Mouse (Mus musculus) pancreas, adult 10 weeks (tissue): Measurements from ENCODE around the gene Cd22. TPM values are rescaled to one million over a fixed set of nuclear protein-coding genes. Genes with fewer than 3 reads are reported as not detected.

ENCODE experiments used
- polyA plus RNA-seq: library from polyadenylated mRNA; stranded (reverse); fragments of 350-450 nt; fragmentation: Illumina TruSeq; extraction: RNeasy Lipid Tissue Mini Kit (QIAGEN cat#74804); gene quantifications from one replicate; pipeline ENCODE4 v1.2.3, GENCODE M21; 2015; ENCODE audit warnings: low read depth, low replicate concordance; ENCODE audit not compliant: insufficient read depth

Cd22 gene
- 0.94 TPM for polyA plus RNA-seq

GRCm38 (mm10) chr7:30880176-30880575, at the start of gene Cd22:
Gene Cd22 (minus strand): TSS chr7:30880342.

DNA sequence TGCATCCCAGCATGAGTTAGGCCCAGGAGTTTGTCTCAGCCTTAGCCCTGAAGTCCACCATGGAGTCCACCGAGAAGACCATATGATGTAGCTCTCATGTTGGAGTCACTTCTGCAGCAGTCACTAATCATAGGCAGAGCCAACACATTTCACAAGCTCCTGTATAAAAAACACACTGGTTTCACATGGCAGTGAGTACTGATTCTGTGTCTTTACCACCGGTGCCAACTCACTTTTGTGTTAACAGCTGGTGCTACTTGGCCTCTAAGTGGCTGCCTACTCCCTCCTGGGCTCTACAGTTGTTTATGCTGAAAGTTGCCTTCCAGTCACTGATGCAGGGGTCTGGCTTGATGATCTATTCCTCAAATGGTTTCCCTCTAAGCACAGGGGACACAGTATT, 44.4 kb upstream of the Cd22 start, which contains the start of gene Hamp2:
Hamp2 (minus strand) TSS at position 101 of the 400 bp plus-strand sequence.

DNA sequence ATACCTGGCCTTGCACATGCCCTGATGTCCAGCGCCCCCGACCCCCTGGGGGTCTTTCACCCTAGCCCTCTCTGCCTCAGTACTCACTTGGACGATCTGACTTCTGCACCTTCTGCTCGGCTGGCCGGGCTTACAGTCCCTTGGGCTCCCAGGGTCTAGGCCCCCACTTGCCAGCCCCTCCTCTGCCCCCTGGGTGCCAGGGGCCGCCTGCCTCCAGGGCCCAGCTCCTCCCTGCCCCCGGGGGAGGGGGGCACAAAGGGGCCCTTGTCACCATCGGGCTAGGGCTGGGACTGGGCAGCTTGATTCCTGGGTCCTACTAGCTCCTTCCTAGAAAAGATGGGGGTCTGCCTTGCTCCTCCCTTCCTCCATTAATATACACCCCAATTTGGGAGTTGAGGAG, 34.6 kb upstream of the Cd22 start, which contains the start of gene Mag:
Mag (minus strand) TSS at position 142 of the 400 bp plus-strand sequence.

DNA sequence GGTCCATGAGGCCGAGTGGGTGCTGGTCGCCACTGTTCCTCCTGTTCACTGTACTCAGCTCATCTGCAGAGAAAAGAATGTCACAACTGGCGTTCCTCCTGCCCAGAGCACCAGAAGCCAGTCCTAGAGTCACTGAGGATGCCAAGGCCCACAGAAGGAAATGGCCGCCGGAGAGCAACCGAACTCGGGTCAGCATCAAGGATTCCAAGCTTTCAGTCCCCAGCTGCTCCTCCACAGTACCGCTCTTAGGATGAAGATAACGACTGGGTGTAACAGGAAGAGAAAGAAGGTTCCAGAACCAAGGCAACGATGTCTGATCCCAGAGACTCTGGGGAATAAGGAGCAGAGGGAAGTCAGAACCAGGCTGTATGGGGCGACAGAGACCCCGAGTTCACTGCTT, 18.7 kb downstream of the Cd22 start, which contains the start of gene Ffar1:
Ffar1 (minus strand) TSS at position 101 of the 400 bp plus-strand sequence.

DNA sequence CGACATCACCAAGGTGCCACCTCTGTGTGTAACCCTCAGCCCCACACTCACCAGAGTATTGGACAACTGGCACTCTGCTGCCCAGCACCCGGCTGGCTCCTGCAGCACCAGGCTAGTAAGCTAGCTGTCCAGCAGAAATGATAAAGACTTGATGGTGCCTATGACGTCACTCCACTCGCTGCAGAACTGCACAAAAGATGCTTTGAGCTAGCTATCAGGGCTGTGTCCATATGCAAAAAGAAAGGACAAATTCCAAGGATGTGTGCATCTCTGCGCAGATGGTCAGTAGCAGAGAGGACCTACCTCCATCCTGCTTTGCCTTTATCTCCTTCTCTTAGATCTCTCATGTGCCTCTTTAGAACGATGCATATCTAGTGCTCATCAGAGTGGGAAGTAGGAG, 24.1 kb downstream of the Cd22 start, which contains the start of gene Ffar3:
Ffar3 (minus strand) TSS at position 101 of the 400 bp plus-strand sequence.

GRCm38 (mm10) chr7:30823675-30824074, 56.5 kb downstream of the Cd22 start, which contains the start of gene Ffar2:
Gene Ffar2 (minus strand): TSS chr7:30823775.

Other genes starting within 250 kb of the Cd22 start
- gene Etv2, start 244.5 kb downstream of the Cd22 start, polyA plus RNA-seq, result not detected
- 13.4 TPM for gene Rbm42, start 230.0 kb downstream of the Cd22 start, polyA plus RNA-seq
- 5.9 TPM for gene Haus5, start 215.3 kb downstream of the Cd22 start, polyA plus RNA-seq
- gene Pmis2, start 208.7 kb downstream of the Cd22 start, polyA plus RNA-seq, result not detected
- gene 2200002J24Rik, start 181.4 kb downstream of the Cd22 start, polyA plus RNA-seq, result not detected
- gene Atp4a, start 168.1 kb downstream of the Cd22 start, polyA plus RNA-seq, result 0.65 TPM
- 89.1 TPM for gene Tmem147, start 150.8 kb downstream of the Cd22 start, polyA plus RNA-seq
- not detected for gene Gapdhs, start 136.7 kb downstream of the Cd22 start, polyA plus RNA-seq
- 11.2 TPM for gene Sbsn, start 128.9 kb downstream of the Cd22 start, polyA plus RNA-seq
- 10.9 TPM for gene Dmkn, start 116.6 kb downstream of the Cd22 start, polyA plus RNA-seq
- not detected for gene Krtdap, start 92.4 kb downstream of the Cd22 start, polyA plus RNA-seq
- gene Ffar2, start 56.6 kb downstream of the Cd22 start, polyA plus RNA-seq, result 1.1 TPM
- 1.0 TPM for gene Ffar3, start 24.2 kb downstream of the Cd22 start, polyA plus RNA-seq
- 2.4 TPM for gene Ffar1, start 18.8 kb downstream of the Cd22 start, polyA plus RNA-seq
- gene Mag, start 34.5 kb upstream of the Cd22 start, polyA plus RNA-seq, result not detected
- gene Hamp2, start 44.3 kb upstream of the Cd22 start, polyA plus RNA-seq, result 330 TPM
- not detected for gene Hamp, start 63.7 kb upstream of the Cd22 start, polyA plus RNA-seq
- gene Usf2, start 76.5 kb upstream of the Cd22 start, polyA plus RNA-seq, result 32.1 TPM
- gene Lsr, start 93.1 kb upstream of the Cd22 start, polyA plus RNA-seq, result 15.2 TPM
- gene Fam187b, start 93.4 kb upstream of the Cd22 start, polyA plus RNA-seq, result 3.6 TPM
- 33.2 TPM for gene Fxyd5, start 162.1 kb upstream of the Cd22 start, polyA plus RNA-seq
- 1.9 TPM for gene Fxyd7, start 171.1 kb upstream of the Cd22 start, polyA plus RNA-seq
- 128 TPM for gene Fxyd1, start 176.9 kb upstream of the Cd22 start, polyA plus RNA-seq
- 2.7 TPM for gene Lgi4, start 179.0 kb upstream of the Cd22 start, polyA plus RNA-seq
- 60.2 TPM for gene Fxyd3, start 196.4 kb upstream of the Cd22 start, polyA plus RNA-seq
- 44.6 TPM for gene Hpn, start 234.9 kb upstream of the Cd22 start, polyA plus RNA-seq
- 5.7 TPM for gene Scn1b, start 246.7 kb upstream of the Cd22 start, polyA plus RNA-seq